Mouse (Mus musculus) embryonic facial prominence, embryonic 11.5 days (tissue): ENCODE measurements at regions not wholly inside any gene's neighbourhood (a gene's known extent, or its start where the extent isn't known, plus 50 kb on each side); places are given as distances from the start of the nearest gene placed in this dataset.

Experiments
- ATAC-seq: fragments of 200-750 bp; cut with Nextera tagmentation; replicated peaks from 2 replicates; pipeline ENCODE4 v1.8.0; 2017; ENCODE audit warnings: low read depth; ENCODE audit not compliant: insufficient number of reproducible peaks, low FRiP score, low TSS enrichment
- DNase-seq: peaks from one replicate; pipeline ENCODE4 v3.0.0-alpha.2; 2015; ENCODE audit warnings: low spot score
- H3K27ac ChIP-seq: fragments of 300-500 bp; sonication (generic); replicated peaks from 2 replicates; pipeline ENCODE4 v1.5.1; 2014; ENCODE audit warnings: mild to moderate bottlenecking, low read depth, low read length, control low read depth
- H3K27me3 ChIP-seq: fragments of 300-500 bp; sonication (generic); 2 replicates; pipeline ENCODE4 v1.6.1; 2014; ENCODE audit warnings: mild to moderate bottlenecking, low read length, moderate library complexity, mixed read lengths; ENCODE audit not compliant: control insufficient read depth, insufficient read depth
- H3K36me3 ChIP-seq: fragments of 300-500 bp; sonication (generic); replicated peaks from 2 replicates; pipeline ENCODE4 v1.6.1; 2014; ENCODE audit warnings: low read depth, mild to moderate bottlenecking, low read length, moderate library complexity, mixed read lengths; ENCODE audit not compliant: control insufficient read depth, insufficient read depth
- H3K4me1 ChIP-seq: fragments of 300-500 bp; sonication (generic); 2 replicates; pipeline ENCODE4 v1.6.1; 2014; ENCODE audit warnings: low read length, mixed read lengths; ENCODE audit not compliant: control insufficient read depth, insufficient read depth
- H3K4me2 ChIP-seq: fragments of 300-500 bp; sonication (generic); 2 replicates; pipeline ENCODE4 v1.6.1; 2014; ENCODE audit warnings: low read depth, mild to moderate bottlenecking, control low read depth, low read length, moderate library complexity
- H3K4me3 ChIP-seq: fragments of 300-500 bp; sonication (generic); 2 replicates; pipeline ENCODE4 v1.5.1; 2014; ENCODE audit warnings: low read depth, low read length, control low read depth
- H3K9ac ChIP-seq: fragments of 300-500 bp; sonication (generic); replicated peaks from 2 replicates; pipeline ENCODE4 v1.6.1; 2014; ENCODE audit warnings: mild to moderate bottlenecking, control low read depth, low read length
- H3K9me3 ChIP-seq: fragments of 300-500 bp; sonication (generic); replicated peaks from 2 replicates; pipeline ENCODE4 v1.6.1; 2016; ENCODE audit warnings: mild to moderate bottlenecking, low read length, inconsistent platforms, mixed read lengths; ENCODE audit not compliant: control insufficient read depth
- WGBS: fragments of 180-500 bp; shearing (Covaris S2); extraction: QIAGEN DNeasy Blood & Tissue Kit; methylation state at CpG from one replicate; pipeline ENCODE4 v1.1.7; 2014; 5-methylcytosine and 5-hydroxymethylcytosine counted together

DNA sequence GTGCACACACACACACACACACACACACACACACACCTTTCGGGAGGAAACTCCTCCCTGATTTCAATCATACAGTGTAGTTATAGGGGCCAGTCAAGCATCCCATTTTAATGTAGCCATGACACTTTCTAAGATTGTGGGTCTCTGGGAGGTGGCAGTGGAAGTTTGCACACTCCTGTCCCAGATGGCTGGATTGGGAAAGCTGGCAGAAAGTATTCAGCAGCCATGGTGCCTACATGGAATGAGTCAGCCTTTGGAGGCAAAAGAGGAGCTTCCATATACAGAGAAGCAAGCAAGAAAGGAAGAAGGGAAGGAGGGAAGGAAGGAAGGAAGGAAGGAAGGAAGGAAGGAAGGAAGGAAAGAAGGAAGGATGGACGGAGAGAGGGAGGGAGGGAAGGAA, 117.4 kb upstream of the Zfp706 start:
- H3K4me1 ChIP-seq = no peaks in the 10 kb centered on the region
- WGBS = 96% methylated on average over 2 of the region's 2 CpGs
- H3K9me3 ChIP-seq = no peaks in the 10 kb centered on the region
- H3K27ac ChIP-seq = no peak overlapping the region
- H3K9ac ChIP-seq = no peak overlapping the region
- H3K36me3 ChIP-seq = no peaks in the 10 kb centered on the region
- no peak for DNase-seq
- H3K4me2 ChIP-seq = no peak overlapping the region
- H3K4me3 ChIP-seq = no peak overlapping the region
- ATAC-seq = no peak
- H3K27me3 ChIP-seq = no peaks in the 10 kb centered on the region

DNA sequence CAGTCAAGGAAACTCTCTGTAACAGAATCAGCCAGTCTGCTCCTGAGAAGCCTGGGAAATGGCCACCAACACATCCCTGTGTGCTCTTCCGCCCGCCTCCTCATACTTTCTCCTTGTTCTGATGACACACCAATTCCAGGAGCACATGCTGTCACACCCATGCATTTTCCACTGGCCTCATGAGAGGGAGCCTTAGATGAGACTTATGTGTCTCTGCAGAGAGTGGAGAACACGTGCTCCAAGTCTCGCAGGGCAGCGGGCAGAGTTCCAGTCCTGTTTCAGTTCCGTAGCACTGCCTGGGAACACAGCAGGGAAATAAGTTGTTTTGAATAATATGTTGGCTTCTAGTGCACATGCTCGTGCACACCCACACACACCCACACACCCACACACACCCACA, 116.7 kb upstream of the Zfp706 start:
- ATAC-seq (no peak), DNase-seq (no peak)
- 87% methylated on average over 7 of the region's 7 CpGs for WGBS
- no peak overlapping the region for H3K4me2 ChIP-seq
- H3K9ac ChIP-seq = no peak overlapping the region
- H3K9me3 ChIP-seq = no peaks in the 10 kb centered on the region
- H3K4me1 ChIP-seq = no peaks in the 10 kb centered on the region
- H3K27ac ChIP-seq = no peak overlapping the region
- no peak overlapping the region for H3K4me3 ChIP-seq
- no peaks in the 10 kb centered on the region for H3K36me3 ChIP-seq
- H3K27me3 ChIP-seq = no peaks in the 10 kb centered on the region

DNA sequence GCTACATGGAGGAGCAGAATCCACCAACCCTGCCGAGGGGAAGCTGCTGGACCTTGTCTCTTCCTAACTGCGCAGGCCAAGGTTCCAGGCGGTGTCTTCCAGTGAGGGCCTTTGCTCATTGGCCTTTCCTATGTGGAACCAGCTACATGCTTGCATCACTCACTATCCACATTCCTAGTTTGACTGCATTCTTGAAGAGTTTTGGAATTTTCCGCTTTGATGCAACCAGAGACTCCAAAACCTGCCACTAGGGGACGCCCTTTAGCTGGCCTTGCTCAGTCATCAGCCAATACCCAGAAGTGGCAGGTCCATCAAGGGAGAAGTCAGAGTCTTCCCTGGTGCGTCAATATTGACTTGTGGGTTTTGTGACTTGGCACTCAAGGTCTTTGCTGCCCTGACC, 112.8 kb upstream of the Zfp706 start:
- Histone ChIP-seq H3K36me3 (no peaks in the 10 kb centered on the region), H3K4me2 (no peak overlapping the region), H3K4me1 (no peaks in the 10 kb centered on the region), H3K9me3 (no peaks in the 10 kb centered on the region), H3K9ac (no peak overlapping the region), H3K4me3 (no peak overlapping the region), H3K27me3 (no peaks in the 10 kb centered on the region), H3K27ac (no peak overlapping the region)
- ATAC-seq = peak; percentile 65
- peak; percentile 88 for DNase-seq
- 16% methylated on average over 6 of the region's 6 CpGs for WGBS

DNA sequence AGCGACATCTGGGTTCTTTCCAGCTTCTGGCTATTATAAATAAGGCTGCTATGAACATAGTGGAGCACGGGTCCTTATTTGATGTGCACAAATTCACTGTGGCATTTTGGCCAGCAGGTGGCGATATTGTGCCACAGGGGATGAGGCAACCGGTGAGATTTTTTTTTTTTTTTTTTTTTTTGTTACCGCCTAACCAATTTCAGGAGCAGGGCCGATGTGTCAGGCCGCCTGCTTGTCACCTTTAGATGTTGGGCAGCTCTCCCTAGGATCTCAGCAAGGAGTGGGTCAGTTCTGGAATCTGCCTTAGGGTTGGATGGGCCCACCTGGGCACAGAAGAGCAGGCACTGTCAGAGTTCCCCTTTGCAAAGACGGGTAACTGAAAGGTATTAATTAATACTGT, 106.5 kb upstream of the Zfp706 start:
- H3K9me3 ChIP-seq = no peaks in the 10 kb centered on the region
- ATAC-seq = no peak
- no peak overlapping the region for H3K9ac ChIP-seq
- no peaks in the 10 kb centered on the region for H3K27me3 ChIP-seq
- no peak overlapping the region for H3K4me2 ChIP-seq
- peak; percentile 91 for DNase-seq
- H3K4me3 ChIP-seq = no peak overlapping the region
- H3K27ac ChIP-seq = no peak overlapping the region
- no peaks in the 10 kb centered on the region for H3K36me3 ChIP-seq
- H3K4me1 ChIP-seq = no peaks in the 10 kb centered on the region
- 11% methylated on average over 8 of the region's 8 CpGs for WGBS

DNA sequence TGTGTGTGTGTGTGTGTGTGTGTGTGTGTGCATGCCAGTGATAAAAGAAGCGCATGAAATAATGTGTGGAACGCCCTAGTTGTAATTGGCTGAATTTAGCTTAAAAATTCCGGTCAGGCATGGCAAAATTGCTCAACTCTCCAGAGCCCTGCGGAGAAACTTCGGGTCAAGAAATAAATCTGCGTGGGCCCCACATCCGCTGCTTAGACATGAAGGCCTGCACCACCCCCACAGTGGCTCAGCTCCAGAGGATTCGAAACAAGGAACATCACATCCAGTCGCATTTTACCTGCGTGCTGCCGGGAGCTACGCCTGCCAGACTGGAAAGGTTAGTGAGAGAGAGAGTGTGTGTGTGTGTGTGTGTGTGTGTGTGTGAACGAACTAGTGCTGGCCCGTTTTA, 102.9 kb upstream of the Zfp706 start:
- H3K9me3 ChIP-seq = no peaks in the 10 kb centered on the region
- DNase-seq (no peak), ATAC-seq (no peak)
- H3K4me3 ChIP-seq = no peak overlapping the region
- H3K4me1 ChIP-seq = no peaks in the 10 kb centered on the region
- H3K4me2 ChIP-seq = no peak overlapping the region
- 92% methylated on average over 14 of the region's 14 CpGs for WGBS
- no peak overlapping the region for H3K27ac ChIP-seq
- no peaks in the 10 kb centered on the region for H3K27me3 ChIP-seq
- H3K36me3 ChIP-seq = no peaks in the 10 kb centered on the region
- no peak overlapping the region for H3K9ac ChIP-seq

DNA sequence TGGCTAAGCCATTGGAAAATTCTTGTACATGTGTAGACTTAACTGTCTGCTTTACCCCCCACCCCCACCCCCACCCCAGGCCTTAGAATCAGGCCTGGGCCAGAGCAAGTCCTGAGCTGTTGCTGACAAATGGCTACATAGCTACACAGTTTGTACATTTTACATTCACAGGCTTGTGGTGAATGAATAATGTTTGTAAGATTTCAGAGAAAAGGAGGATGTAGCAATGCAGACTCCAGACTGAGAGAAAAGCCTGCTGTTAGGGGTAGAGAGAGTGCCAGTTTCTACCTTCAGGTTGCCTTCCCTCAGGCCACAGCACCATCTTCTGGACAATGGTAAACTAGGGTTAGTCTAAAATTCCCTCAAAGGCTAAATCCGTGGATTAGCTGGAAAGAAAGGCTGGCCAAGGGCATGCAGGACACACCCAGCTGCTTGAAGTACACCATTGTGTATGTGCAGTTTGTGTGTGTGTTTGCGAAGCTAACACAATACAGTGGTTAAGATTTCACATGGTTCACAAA, 94.5 kb upstream of the Zfp706 start:
- no peak overlapping the region for H3K4me3 ChIP-seq
- WGBS = 68% methylated on average over 2 of the region's 2 CpGs

DNA sequence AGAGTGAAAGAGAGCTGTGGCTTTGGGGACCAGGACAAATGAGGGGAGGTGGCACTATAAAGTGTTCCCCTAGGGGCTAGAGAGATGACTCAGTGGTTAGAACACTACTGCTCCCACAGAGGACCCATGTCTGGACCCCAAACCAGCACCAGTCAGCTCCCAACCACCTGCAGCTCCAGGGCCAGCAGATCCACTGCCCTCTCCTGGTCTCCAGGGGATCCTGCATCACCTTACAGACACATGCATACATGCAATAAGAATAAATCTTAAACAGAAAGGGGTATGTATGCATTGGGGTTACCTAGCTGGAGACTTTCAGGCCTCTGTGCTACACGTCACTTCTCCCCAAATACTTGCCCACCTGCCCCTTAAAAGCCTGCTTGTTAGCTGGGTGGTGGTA, 93.8 kb upstream of the Zfp706 start:
- Histone ChIP-seq H3K27me3 (no peaks in the 10 kb centered on the region), H3K4me1 (no peaks in the 10 kb centered on the region), H3K4me2 (no peak overlapping the region), H3K27ac (no peak overlapping the region), H3K4me3 (no peak overlapping the region), H3K36me3 (no peaks in the 10 kb centered on the region), H3K9ac (no peak overlapping the region), H3K9me3 (no peaks in the 10 kb centered on the region)
- 87% methylated on average over 1 of the region's 1 CpGs for WGBS
- no peak for DNase-seq
- ATAC-seq = no peak

More for the DNA sequence above, 94.5 kb upstream of the Zfp706 start:
- Histone ChIP-seq H3K9ac (no peak overlapping the region), H3K27ac (no peak overlapping the region), H3K4me1 (no peaks in the 10 kb centered on the region), H3K27me3 (no peaks in the 10 kb centered on the region), H3K36me3 (no peaks in the 10 kb centered on the region), H3K9me3 (no peaks in the 10 kb centered on the region), H3K4me2 (no peak overlapping the region)
- DNase-seq = peak; percentile 35
- ATAC-seq = no peak

DNA sequence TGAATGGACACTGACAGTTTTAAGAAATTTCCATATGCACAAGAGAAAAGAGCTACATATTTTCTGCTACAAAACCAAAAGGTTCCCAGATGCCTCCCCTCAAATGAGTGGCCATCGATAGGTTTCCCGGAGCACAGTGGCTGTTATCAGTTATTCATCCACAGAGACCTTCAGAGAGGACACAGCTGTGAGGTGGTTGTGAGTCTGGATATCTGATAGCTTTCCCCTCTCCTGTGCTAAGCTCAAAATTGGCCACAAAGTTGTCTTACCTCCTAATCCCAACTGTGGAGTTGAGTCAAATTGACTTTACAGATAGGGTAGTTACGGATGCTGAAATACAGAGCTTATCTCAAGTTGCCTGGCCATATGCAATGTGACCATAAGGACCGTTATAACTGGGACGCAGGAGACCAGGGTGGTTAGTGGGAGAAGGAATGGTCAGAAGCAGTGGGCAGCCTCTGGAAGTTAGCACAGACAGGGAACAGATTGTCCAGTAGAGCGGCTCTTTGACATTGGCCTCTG, 93.3 kb upstream of the Zfp706 start:
- Histone ChIP-seq H3K4me1 (no peaks in the 10 kb centered on the region), H3K27me3 (no peaks in the 10 kb centered on the region), H3K36me3 (no peaks in the 10 kb centered on the region), H3K9ac (no peak overlapping the region), H3K4me3 (no peak overlapping the region), H3K27ac (no peak overlapping the region), H3K9me3 (no peaks in the 10 kb centered on the region), H3K4me2 (no peak overlapping the region)
- no peak for ATAC-seq
- 94% methylated on average over 6 of the region's 6 CpGs for WGBS
- no peak for DNase-seq
